In the genomic region with DNA sequence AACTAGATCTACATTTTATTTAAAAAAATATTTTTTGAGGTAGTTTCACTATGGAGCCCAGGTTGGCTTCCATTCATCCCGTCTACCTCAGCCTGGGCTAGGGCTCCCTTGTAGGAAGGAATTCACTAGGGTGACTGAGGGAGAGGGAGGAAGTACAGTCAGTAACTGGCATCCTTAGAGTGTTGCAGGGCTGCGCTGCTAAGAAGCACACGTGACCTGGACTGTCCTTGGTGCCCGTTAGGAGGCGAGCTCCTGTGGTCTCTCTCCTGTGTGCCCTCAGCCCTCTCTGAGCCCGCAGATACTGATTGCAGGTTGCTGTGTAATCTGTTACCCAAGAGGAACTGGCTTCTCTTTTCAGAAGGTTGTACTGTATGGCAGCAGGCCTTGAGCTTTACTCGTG, we compare ENCODE assay signal across 16 mouse cellular contexts.
"Had no signal": no experiment of that assay in that cellular context is flagged by ENCODE, and none has a peak within 500 bp of the region (broad histone marks: within the 10 kb centered on the region; RNA-seq: fewer than 3 reads in every experiment).

No protein-coding gene starts in this region.

- H3K4me1 ChIP-seq: limb, embryonic 15.5 days; liver, embryonic 12.5 days; lung, embryonic 15.5 days; midbrain, embryonic 15.5 days; neural tube, embryonic 12.5 days had no signal

- DNase-seq: kidney, adult 9 months; kidney, postnatal 36 days; layer of hippocampus, adult 9-11 months; layer of hippocampus, postnatal 36 days; lung, postnatal 14 days; retina, postnatal 1 day; right cerebral cortex, postnatal 4 days; spleen, adult 18-20 months; thymus, postnatal 4 days had no signal

- ATAC-seq: liver, embryonic 12.5 days; midbrain, embryonic 15.5 days had no signal

- H3K9ac ChIP-seq: limb, embryonic 15.5 days; liver, embryonic 12.5 days; lung, embryonic 15.5 days; midbrain, embryonic 15.5 days; neural tube, embryonic 12.5 days had no signal

- H3K27me3 ChIP-seq: limb, embryonic 15.5 days; liver, embryonic 12.5 days; lung, embryonic 15.5 days; midbrain, embryonic 15.5 days; neural tube, embryonic 12.5 days had no signal

- H3K9me3 ChIP-seq: limb, embryonic 15.5 days; liver, embryonic 12.5 days; lung, embryonic 15.5 days; midbrain, embryonic 15.5 days; neural tube, embryonic 12.5 days had no signal

- H3K4me3 ChIP-seq: limb, embryonic 15.5 days; liver, embryonic 12.5 days; lung, embryonic 15.5 days; midbrain, embryonic 15.5 days; neural tube, embryonic 12.5 days had no signal

- H3K27ac ChIP-seq: kidney, postnatal 0 days; limb, embryonic 15.5 days; liver, embryonic 12.5 days; lung, embryonic 15.5 days; macrophage; midbrain, embryonic 15.5 days; neural tube, embryonic 12.5 days had no signal

- H3K4me2 ChIP-seq: limb, embryonic 15.5 days; liver, embryonic 12.5 days; lung, embryonic 15.5 days; midbrain, embryonic 15.5 days; neural tube, embryonic 12.5 days had no signal
